Mouse (Mus musculus): Measurements from ENCODE around the gene Aspscr1.

Aspscr1 gene

GRCm38 (mm10) chr11:120672687-120673593, at the start of gene Aspscr1:
TSS of gene Aspscr1 (plus strand) at chr11:120672973.
- DNase-seq (ENCODE audit: low spot score in 2 of 2): peak; percentile 84 to 94

- peak in 1 of 2 experiments; percentile 61 for DNase-seq (ENCODE audit: low spot score in 2 of 2)
Observed at GRCm38 (mm10) chr11:120623961-120624679, 48.7 kb upstream of the Aspscr1 start.

GRCm38 (mm10) chr11:120624680-120625111, 48.1 kb upstream of the Aspscr1 start:
- DNase-seq (ENCODE audit: low spot score in 2 of 2): peak; percentile 63 to 82

DNA sequence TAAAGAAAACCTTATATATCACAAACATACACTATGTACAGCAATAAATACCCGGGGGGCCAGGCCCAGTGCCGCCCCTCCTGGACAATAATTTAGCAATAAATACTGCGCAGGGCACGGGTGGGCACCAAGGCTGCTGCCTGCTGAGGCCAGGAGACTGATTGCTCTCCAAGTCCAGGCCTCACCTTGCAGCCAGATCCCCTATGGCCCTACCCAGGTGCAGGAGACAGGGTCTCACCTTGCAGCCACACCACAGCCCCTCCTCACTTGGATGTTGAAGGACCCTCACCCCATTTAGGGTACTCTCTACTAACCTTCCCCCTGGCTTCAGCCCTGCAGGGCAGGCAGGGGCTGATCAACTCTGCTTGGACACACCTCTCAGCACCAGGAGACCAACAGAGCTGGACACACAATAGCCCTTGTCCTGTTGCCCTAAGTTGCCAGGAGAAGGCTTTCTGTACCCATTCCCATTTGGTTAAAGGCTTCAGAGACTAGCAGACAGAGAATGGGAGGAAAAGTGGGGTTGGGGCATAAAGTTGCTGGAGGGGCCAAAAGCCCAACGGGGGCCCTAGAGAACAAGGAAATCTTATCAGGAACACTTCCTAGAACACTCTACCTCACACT, 47.5 kb upstream of the Aspscr1 start, which contains the start of gene Sirt7:
Gene Sirt7, minus strand, starts transcription at position 89 of the 624 bp plus-strand sequence.
- DNase-seq (ENCODE audit: low spot score in 2 of 2): no peak

DNA sequence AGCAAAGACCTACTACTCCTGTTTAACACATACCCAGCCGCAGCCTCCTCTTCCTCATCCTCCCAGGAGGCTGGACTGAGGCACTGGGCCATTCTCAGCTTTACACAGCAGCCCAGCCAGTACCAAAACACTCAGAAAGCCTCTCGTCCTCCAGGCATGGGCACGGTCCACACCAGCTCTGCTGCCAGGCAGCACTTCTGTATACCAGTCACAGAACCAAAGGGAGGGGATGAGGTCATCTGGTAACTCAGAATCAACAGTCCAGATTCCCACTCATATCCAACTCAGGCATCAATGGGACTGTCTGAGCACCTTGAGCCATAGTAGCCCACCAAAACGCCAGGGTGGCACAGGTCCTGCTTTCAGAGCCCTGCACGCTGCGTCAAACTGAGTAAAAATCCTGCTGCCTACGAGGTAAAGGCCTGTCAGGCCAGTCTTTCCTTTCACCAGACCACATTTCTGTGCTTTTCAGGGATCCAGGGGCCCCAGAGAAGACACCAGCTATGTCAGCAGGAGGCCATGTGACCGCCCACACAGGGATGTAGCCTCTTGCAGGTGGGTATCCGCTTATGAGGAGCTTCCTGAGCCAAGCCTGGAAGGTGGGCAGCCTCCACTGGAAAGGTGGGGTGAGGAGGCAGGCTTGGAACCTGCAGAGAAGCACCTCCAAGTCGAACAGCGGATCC, 45.8 kb upstream of the Aspscr1 start:
- DNase-seq (ENCODE audit: low spot score in 2 of 2): no peak

DNA sequence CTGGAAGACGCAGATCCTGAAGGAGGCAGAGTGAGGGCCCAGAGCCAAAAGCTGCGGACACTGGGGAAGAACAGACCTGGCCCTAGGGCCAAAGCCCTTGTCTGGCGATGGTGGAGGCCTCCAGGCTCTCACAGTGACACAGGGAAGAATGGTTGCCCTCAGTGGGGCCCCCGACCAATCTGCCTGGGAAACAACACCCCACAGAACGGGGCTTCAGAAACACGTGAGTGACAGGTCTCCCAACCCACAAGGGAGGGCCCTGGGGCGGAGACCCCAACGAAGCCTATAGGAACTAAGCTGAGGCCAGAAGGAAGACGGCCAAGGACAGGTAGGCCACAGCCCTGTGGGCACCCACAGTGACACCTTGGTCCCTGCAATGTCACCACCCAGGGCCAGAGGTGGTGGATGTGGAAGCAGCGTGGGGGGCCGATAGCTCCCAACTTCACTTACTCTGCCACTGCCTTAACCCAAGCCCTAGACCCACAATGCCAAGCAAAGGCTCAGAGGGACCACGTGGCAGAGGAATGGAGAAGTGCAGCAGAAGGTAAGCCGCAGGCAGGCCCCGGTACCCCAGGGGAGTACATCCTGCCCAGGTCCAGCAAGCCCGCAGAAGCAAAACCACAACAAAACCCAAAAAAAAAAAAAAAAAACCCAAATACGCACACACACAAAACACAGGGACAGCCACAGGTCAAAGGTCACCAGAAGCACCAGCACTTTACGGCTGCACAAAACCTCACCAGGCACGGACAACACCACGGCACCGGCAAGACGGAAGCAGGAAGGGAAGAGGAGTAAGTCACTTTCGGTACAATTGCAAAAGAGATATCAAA, 45.1 kb upstream of the Aspscr1 start:
- no peak for DNase-seq (ENCODE audit: low spot score in 2 of 2)

GRCm38 (mm10) chr11:120628601-120629340, 44.0 kb upstream of the Aspscr1 start:
- DNase-seq (ENCODE audit: low spot score in 2 of 2): peak in 1 of 2 experiments; percentile 14

DNA sequence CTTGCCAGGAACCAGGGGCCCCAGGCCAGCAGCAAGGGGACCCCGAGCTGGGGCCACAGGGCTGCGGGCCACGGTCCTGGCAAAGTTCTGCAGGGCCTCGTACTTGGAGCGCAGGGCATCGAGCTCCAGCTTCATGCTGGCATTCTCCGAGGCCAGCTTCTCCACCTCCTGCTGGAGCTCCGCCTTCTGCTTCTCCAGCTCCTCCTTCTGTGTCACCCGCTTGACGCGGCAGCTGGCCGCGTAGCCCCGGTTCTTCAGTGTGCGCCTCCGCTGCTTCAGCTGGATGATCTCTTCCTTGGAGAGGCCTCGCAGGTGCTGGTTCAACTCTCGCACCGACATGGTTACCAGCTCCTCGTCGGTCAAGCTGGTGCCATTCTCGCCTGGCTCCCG, 43.4 kb upstream of the Aspscr1 start:
- peak in 1 of 2 experiments; percentile 18 for DNase-seq (ENCODE audit: low spot score in 2 of 2)

DNA sequence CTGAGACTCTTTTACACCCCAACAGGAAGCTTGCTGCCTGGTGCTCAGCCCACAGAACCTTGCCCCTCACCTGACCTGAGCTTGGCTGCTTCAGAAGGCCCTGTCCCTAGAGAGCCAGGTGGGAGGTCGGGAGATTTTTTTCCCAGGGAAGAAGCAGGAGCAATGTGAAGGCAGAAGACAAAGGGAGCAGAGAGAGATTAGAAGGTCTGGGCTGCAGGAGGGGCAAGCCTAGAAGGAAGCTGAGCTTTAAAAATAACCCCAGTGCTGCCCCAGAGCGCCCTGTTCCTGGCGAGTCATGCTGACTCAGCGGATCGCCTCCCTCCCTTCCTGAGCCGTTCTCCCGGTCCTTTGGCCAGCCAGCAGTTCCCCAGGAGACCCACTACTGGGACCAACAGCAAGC, 42.9 kb upstream of the Aspscr1 start:
- DNase-seq (ENCODE audit: low spot score in 2 of 2): peak in 1 of 2 experiments; percentile 17

DNA sequence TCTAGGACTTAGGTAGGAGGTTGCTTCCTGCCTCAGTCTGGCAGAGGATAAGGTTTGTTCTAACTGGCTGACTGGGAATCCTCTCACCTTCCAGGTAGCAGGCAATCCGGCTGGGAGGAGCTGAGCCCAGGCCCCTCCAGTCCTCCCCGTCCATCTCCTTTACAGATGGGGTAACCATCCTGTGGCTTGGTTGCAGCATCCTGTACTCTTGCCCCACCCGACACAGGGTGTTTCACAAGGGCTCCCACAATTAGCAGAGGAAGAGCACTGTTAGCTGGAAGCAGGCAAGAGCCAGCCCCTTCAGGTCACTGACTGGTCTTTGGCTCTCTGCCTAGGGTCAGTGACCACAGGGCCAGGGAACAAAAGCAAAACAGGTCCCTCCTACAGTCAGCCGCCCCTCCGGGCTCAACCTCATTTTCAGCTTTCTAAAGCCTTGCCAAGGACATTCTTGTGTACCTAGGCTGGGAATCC, 42.3 kb upstream of the Aspscr1 start:
- peak in 1 of 2 experiments; percentile 20 for DNase-seq (ENCODE audit: low spot score in 2 of 2)

DNA sequence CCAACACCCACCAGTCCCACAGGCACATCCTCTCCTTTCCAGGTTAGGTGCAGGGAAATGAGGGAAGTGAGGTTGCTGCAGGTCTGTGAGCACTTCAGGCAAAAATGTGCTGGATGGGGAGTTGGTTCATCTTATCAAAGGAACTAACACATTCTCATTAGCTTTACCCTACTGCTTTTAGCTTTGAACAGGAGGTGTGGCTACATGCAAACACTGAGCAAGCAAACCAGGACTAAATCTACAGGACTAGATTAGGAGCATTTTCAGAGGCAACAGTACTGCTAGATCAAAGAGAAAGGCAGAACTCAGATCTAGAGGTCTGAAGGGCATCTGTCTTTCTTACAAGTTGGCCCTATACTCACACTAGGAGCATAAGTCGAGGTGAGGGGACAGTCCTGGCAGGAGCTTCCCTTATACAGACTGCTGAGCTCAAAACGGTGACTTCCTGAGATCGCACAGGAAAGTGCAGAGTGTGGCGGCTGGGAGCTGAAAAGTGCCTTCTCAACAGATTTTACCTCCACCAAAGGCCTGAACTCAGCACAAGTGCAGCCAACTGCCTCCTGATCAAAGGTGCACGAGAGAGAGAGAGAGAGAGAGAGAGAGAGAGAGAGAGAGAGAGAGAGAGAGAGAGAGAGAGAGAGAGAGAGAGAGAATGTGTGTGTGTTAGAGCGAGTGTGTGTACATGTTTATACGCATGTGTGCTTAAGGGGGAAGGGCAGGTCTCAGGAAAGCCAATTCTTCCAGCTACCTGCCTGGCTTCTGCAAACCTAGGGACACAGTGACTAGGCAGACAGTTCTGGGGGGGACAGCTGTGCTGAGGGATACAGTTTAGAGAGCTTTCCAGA, 41.7 kb upstream of the Aspscr1 start:
- peak in 1 of 2 experiments; percentile 11 for DNase-seq (ENCODE audit: low spot score in 2 of 2)

DNA sequence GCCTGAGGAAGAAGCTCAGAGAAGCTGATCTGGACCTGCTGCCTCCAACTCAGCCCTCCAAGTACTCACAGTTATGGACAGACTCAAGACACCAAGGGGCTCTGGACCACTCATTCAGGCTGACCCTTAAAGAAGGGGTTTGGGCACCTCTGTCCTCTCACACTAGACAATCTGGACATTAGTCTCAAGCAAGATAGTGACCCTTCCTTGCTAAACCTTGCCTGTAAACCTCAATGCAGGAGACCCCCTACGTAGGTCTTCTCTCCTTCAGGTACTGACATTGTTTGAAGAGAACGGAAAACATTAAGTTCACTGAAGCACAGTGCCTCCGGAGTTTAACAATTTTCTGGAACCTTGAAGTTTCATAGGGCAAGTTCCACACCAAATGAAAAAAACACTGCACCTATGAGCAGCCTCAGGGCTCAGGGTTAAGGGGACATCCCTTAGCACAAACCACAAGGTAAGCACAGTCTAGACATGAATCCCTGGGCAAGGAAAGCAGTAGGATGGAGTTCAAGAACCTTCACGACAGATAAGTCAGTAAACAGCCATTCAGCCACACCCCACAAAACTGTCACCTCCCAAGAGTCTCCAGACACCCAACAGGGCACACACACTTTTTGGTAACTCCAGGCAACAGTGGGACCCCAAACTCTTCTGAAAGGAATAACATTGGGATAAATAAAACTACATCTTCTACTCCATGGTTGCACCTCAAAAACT, 40.9 kb upstream of the Aspscr1 start:
- peak in 1 of 2 experiments; percentile 13 for DNase-seq (ENCODE audit: low spot score in 2 of 2)

DNA sequence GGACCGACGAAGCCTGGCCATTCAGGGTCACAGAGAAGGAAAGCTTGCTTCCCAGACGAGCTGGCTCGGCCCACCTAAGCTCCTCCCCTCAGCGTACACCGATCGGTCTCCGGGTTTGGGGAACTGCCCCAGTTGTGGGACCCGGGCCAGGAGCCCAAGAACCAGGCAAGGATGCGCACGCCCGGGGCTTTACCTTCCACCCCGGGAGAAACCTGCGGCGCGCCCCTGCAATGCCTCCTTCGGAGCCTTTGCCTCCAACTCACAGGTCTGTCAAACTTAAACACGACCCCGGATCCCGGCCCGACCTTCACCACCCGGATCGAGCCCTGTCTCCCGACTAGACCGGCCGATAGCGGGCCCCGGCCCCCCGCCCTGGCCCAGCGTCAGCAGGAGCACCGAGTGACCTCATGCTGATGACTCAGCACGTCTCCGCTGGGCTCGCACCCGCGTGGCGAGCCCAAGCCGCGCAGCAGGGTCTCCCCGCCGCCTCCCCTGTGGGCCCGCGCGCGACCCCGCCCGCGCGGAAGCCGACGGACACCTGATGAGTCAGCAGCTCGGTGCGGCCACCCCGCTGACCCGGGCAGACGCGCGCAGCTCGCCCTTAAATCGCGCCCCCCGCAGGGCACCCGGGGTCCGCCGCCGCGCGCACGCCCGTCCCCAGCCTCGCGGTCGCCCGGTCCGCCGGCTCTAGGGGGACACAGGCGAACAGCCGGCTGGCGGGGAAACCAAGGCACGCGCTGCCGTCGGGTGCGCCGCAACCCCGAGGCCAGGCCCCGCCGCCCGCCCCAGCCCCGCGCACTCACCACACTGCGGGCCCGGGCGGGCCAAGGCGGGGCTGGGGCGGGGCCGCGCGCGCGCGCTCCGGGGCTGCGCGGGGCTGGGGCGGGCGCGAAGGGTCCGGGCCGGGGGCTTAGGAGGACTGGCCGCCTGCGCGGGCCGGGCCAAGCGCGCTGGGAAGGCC, 39.9 kb upstream of the Aspscr1 start:
- peak; percentile 26 to 54 for DNase-seq (ENCODE audit: low spot score in 2 of 2)

GRCm38 (mm10) chr11:120633520-120634343, 39.0 kb upstream of the Aspscr1 start, which contains the start of gene Mafg:
TSS of gene Mafg (minus strand) at chr11:120633600.
- DNase-seq (ENCODE audit: low spot score in 2 of 2): peak; percentile 87 to 92

DNA sequence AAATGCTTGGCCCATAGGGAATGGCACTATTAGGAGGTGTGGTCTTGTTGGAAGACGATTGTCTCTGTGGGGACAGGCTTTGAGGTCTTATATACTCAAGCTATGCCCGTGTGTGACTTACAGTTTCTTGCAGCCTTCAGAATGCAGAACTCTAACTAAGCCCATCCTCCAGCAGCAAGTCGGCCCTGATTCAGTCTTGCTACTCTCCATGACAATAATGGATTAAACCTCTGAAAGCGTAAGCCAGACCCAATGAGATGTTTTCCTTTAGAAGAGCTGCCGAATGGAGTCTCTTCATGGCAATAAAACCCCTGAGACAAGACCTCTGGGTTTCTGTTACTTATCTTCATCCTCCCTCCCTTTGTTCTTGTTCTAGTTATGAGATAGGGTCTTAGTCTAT, 38.0 kb upstream of the Aspscr1 start:
- DNase-seq (ENCODE audit: low spot score in 2 of 2): no peak

DNA sequence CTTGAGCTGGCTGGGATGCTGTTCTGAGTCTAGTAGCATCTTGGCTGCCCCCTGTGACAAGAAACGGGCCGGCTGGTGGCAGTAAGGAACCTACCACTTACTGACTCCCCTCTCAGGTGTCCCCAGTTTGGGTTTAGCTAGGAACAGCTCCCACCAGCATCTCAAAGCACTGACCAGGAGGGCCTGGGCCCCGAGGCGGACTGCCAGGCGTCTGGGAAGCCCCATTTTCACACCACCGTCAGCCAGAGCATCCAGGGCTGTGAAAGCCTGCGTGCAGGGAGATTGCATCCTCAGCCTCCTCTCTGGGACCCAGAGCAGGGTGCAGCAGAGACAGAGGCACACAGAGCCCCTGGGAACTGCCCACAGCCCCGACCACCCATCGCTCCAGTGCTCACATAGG, 31.5 kb upstream of the Aspscr1 start:
- no peak for DNase-seq (ENCODE audit: low spot score in 2 of 2)
